Mouse (Mus musculus): Measurements from ENCODE around the gene Nos2. TPM values are rescaled to one million over a fixed set of nuclear protein-coding genes. Genes with fewer than 3 reads are reported as not detected.

Gene Nos2
- total RNA-seq, 2 experiments from 2014 or later: not detected

DNA sequence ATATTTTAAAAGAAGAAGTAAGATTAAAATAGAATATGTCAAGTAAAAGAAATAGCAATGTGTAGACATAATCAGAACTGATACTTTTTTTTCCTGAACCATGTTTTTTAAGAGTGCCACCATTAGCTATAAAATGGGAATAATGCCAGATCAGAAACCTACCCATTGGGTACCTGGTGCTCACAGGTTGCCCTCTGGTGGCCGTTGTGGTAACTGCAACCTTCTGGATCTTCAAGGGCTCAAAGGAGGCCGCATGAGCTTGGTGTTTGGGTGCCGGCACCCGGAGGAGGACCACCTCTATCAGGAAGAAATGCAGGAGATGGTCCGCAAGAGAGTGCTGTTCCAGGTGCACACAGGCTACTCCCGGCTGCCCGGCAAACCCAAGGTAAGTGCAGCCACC, 35.7 kb downstream of the Nos2 start:
- ATAC-seq (replicated peaks; ENCODE audit: poor library complexity): peak; percentile 54

DNA sequence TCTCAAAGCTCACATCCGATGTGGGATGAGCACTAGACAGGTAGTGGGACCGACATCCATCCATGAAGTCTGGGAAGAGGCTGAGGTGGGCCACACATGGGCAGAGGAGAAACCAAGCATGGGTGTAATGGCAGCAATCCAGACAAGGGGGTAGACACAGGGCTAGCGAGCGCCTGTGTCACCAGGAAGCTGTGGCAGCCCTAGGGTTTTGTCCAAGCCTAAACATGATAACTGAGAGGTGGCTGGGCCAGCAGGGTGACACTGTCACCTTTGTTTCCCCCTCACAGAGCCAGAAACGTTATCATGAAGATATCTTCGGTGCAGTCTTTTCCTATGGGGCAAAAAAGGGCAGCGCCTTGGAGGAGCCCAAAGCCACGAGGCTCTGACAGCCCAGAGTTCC, 38.8 kb downstream of the Nos2 start:
- no peak for ATAC-seq (replicated peaks; ENCODE audit: poor library complexity)

DNA sequence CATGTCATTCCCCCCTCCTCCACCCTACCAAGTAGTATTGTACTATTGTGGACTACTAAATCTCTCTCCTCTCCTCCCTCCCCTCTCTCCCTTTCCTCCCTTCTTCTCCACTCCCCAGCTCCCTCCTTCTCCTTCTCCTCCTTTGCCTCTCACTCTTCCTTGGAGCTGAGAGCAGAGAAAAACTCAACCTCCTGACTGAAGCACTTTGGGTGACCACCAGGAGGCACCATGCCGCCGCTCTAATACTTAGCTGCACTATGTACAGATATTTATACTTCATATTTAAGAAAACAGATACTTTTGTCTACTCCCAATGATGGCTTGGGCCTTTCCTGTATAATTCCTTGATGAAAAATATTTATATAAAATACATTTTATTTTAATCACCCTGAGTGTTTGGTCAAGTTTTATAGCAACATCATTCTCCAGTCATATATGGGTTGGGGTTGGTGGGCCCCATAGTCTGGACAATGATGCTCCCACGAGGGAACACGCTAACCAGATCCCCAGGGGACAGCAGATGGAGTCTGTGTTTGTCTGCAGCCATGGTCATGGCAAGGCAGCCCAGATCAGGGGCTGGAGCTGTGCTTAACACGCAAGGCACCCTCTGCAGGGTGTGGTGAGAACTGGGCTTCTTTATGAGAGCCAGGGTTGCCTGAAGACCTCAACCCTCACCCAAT, 39.4 kb downstream of the Nos2 start:
- peak; percentile 36; the same call in 1 of the 2 replicates for ATAC-seq (replicated peaks; ENCODE audit: poor library complexity)

DNA sequence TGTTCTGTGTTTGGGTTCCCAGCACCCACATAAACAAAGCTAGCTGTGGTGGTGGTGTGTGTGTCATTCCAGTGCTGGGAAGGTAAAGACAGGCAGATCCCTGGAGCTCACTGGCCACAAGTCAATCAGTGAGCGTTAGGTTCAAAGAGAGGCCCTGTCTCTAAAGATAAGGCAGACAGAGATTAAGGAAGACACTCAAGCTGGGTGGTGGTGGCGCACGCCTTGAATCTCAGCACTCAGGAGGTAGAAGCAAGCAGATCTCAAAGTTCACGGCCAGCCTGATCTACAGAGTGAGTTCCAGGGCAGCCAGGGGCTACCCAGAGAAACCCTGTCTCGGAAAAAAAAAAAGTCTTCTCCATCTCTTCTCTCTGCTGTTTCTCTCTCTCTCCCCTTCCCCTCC, 40.6 kb downstream of the Nos2 start:
- ATAC-seq (replicated peaks; ENCODE audit: poor library complexity): 0 out of 2 replicates have a peak, but pooled peaks have one; percentile 27

DNA sequence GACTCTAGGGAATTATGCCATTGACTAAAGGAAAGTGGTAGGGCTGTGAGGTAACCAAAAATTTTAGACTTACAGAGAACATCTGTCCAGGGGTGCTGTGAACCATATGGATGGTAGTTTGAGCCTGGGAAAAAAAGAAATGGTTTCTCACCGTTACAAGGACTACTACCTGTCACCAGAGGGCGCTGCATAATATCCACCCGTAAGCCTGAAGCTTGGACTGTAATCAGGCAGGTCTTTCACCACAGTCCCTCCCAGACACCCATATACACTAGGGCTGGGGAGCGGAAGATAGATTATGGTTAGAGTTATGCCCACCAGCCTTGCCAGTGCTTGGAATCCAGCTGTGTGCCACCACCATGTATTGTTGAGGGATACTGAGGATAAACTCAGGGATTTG, 46.8 kb downstream of the Nos2 start:
- ATAC-seq (replicated peaks; ENCODE audit: poor library complexity): peak; percentile 91

DNA sequence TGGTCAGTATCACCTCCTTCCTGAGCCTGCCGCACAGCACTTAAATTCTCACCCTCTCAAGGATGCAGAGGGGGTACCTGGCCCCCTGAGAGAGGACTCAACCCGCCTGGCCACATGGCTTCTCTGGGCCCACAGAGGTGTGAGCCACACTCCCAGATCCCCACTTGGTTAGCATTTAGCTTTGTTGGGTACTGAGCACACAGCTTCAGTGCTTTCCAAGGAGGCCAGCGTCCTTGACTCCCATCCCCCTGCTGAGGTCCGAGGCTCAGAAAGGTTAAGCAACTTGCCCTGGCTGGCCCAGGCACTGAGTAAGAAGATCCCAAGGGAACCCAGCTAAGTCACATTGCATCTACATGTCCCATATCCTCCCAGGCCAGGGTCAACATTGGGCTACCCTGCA, 47.5 kb downstream of the Nos2 start:
- ATAC-seq (replicated peaks; ENCODE audit: poor library complexity): no peak

GRCm38 (mm10) chr11:78971096-78971495, 50.5 kb downstream of the Nos2 start:
- no peak for ATAC-seq (replicated peaks; ENCODE audit: poor library complexity)

DNA sequence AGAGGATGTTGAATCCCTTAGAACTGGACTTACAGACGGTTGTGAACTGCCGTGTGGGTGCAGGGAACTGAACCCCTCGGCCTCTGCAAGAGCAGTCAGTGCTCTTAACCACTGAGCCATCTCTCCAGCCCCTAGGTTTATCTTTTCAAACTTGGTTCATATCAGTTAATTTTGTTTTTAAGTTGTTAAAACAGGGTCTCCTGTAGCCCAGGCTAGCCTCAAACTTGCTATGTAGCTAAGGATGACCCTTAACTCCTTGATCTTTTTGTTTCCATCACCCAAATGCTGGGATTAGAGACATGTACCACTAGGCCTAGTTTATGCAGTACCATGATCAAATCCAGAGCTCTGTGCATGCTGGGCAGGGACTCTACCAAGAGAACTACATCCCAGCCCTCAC, 51.2 kb downstream of the Nos2 start:
- no peak for ATAC-seq (replicated peaks; ENCODE audit: poor library complexity)

GRCm38 (mm10) chr11:78972328-78972727, 51.7 kb downstream of the Nos2 start:
- no peak for ATAC-seq (replicated peaks; ENCODE audit: poor library complexity)

DNA sequence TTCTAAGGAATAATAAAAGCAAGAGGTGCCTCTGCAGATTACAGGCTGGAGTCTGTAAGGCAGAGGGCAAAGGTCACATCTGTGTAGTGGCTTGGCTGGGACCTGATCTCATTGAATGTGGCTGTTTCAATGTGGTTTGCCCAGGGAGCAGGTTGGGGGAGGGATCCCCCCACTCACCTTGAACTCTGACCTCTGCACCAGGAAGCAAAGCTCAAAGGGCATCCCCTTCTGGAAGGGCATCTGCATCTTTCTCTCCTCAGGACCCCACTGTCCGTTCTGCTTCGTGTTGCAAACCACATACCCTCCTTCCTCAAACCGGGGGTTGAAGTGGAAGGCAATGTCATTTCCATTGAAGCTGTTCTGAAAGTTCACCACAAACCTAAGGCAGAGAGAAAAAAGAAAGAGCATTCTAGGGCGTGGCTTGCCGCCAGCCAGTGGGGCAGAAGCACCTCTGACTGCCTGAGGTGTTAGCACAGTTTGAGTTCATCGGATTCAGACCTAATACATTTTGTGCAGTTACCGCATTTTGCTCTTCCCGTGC, 52.3 kb downstream of the Nos2 start:
- ATAC-seq (replicated peaks; ENCODE audit: poor library complexity): 0 out of 2 replicates have a peak, but pooled peaks have one; percentile 24

DNA sequence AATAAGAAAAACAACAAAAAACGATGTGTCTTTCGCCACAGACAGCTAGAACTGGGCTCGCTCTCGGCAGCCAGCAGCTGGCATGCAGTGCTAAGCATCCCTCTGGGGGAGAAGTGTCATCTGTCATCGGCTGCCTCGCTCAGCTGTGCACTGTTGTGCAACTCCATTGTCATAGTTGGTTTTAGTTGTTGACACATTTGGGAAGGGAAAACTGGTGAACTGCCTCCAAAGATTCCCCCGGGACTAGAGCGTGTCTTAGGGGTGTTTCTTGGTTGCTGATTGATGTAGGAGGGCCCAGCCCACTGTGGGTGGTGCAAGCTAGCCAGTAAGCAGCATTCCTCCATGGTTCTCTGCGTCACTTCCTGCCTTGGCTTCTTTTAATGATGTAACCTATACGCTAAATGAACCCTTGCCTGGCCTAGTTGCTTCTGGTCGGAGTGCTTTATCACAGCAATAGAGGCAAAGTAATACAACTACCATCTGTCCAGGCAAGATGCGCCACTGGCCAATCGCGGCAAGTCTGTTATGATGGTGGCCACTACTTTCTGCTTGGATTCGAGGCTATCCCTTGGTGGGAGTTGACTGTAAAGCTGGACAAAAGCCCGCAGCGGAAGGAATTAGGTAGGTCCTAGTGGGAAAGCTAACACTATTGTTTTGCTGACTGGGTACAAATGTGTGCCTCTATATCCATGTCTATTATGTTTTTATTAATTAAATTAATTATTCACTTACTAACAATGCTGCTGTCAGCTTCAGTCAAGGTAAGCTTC, 53.0 kb downstream of the Nos2 start:
- peak; percentile 50 for ATAC-seq (replicated peaks; ENCODE audit: poor library complexity)

DNA sequence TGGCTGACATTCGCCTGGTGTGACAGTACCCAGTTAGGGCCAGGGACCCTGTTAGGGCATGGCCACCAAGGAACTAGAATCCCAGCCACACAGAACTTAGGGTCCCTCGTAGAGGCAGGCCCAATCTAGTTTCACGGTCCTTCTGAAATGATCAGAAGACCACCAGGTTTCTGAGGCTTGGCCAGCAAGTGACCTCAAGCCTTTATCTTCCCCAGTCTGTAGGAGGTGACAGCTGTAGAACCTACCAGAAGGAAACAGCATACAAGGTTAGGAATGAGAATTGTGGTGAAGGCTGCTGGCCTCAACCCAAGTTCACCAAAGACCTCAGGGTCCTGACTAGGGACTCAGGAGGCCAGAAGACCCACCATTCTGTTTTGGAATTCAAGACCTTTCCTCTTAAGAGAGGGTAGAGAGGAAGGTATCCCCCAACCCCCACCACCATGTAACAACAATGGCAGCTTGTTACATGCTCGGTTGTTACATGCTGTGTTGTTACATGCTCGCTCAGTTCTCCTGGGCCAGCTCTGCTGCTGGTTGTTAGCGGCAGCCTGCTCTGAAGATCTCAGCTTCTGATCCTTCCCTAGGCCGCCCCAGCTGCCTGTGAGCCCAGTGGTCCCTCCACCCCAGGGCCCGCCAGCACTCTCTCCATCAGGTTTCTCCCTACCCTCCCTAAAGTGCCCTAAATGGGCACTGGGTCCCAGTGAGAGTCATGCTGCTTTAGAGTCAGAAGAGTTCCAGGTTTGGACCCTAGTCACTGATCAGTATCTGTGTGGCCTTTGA, 56.3 kb downstream of the Nos2 start:
- ATAC-seq (replicated peaks; ENCODE audit: poor library complexity): no peak

- ATAC-seq (replicated peaks; ENCODE audit: poor library complexity): no peak
Measured at GRCm38 (mm10) chr11:78978176-78979019, 57.8 kb downstream of the Nos2 start.

- ATAC-seq (replicated peaks; ENCODE audit: poor library complexity): peak; percentile 25; the same call in 1 of the 2 replicates
Measured at GRCm38 (mm10) chr11:78980083-78980634, 59.6 kb downstream of the Nos2 start.

DNA sequence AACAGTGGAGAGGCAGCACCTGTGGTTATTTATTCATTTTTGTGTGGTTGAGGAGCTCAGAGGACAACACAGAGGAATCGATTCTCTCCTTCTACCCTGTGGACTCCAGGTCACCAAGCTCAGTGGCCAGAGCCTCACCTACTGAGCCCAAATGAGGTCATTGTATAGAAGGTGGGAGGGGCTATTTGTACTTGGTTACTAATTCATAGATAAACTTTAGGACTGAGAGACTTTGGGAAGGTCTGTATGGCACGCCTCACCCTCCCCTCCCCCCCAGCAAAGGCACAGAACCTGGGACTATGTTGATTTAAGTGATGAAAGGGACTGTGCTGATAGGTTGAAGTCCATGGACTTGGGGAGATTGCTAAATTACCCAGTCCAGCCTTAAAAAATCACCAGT, 61.5 kb downstream of the Nos2 start:
- ATAC-seq (replicated peaks; ENCODE audit: poor library complexity): no peak

- ATAC-seq (replicated peaks; ENCODE audit: poor library complexity): peak; percentile 34
Measured at GRCm38 (mm10) chr11:78982513-78983291, 62.1 kb downstream of the Nos2 start.

- no peak for ATAC-seq (replicated peaks; ENCODE audit: poor library complexity)
Measured at GRCm38 (mm10) chr11:78983539-78983938, 63.0 kb downstream of the Nos2 start.

DNA sequence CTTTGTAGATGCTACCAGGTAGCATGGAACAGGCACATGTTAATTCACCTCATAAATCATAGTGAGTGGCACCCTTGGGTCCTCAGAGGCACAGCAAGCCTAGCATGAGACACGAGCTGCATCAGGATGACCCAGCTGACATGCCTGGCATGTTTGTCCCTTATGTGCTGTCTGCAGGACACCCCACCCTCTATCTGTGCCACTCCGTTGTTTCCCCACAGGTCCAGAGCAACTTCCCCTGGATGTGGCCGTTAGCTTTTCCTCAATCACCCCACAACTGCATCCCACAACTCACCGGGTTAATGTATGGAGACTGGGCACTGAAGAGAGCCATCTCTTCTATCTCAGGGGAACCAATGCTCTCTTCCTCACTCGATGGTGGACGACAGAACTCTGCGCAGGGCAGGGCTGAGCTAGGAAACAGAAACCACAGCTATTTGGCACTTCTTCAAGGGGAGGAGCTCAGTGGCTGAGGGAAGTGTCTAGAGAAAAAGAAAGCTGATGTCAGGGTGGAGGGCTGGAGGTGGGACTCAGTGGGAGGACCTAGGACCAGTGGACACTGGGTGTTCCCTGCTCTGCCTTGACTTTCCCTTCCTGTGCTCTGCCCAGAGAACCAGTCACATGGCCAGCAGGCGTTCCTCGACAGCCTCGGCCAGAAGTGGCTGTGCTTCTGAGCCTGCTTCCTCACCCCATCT, 64.0 kb downstream of the Nos2 start, which contains the start of gene Lgals9:
Gene Lgals9 (minus strand): TSS at position 464 of the 695 bp plus-strand sequence.
- peak; percentile 81 for ATAC-seq (replicated peaks; ENCODE audit: poor library complexity)

DNA sequence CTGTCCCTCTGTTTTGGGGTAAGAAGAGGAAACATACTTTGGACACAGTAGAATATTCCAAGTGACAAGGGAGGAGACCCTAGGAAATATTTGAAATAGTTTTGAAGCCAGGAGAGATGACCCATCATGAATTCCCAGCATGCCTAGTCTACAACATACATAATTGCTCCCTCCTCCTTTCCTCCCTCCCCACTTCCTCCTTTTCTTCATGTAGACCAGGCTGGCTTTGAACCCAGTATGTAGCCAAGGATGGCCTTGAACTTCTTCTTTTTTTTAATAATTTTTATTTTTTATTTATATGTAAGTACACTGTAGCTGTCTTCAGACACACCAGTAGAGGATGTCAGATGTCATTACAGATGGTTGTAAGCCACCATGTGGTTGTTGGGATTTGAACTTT, 64.9 kb downstream of the Nos2 start:
- no peak for ATAC-seq (replicated peaks; ENCODE audit: poor library complexity)
